Mouse (Mus musculus) neural tube, embryonic 11.5 days (tissue): ENCODE results near the gene Mboat2. TPM values are rescaled to one million over a fixed set of nuclear protein-coding genes. Genes with fewer than 3 reads are reported as not detected.

Experiments
- ATAC-seq: fragments of 200-750 bp; cut with Nextera tagmentation; 2 replicates; pipeline ENCODE4 v1.8.0; 2017; ENCODE audit warnings: moderate number of reproducible peaks, mild to moderate bottlenecking, moderate TSS enrichment, moderate library complexity; ENCODE audit not compliant: insufficient read depth, low FRiP score, low TSS enrichment
- DNase-seq: peaks from one replicate; pipeline ENCODE4 v3.0.0-alpha.2; 2015; ENCODE audit warnings: low spot score
- H3K27ac ChIP-seq: fragments of 300-500 bp; sonication (generic); 2 replicates; pipeline ENCODE4 v1.5.1; 2014; ENCODE audit warnings: low read depth, mild to moderate bottlenecking, low read length
- H3K27me3 ChIP-seq: fragments of 300-500 bp; sonication (generic); 2 replicates; pipeline ENCODE4 v1.6.1; 2014; ENCODE audit warnings: mild to moderate bottlenecking, low read length, mixed read lengths; ENCODE audit not compliant: control insufficient read depth, insufficient read depth
- H3K36me3 ChIP-seq: fragments of 300-500 bp; sonication (generic); 2 replicates; pipeline ENCODE4 v1.6.1; 2014; ENCODE audit warnings: mild to moderate bottlenecking, low read length, moderate library complexity, mixed read lengths; ENCODE audit not compliant: control insufficient read depth, insufficient read depth
- H3K4me1 ChIP-seq: fragments of 300-500 bp; sonication (generic); 2 replicates; pipeline ENCODE4 v1.6.1; 2014; ENCODE audit warnings: low read length, mixed read lengths; ENCODE audit not compliant: control insufficient read depth, insufficient read depth
- H3K4me2 ChIP-seq: fragments of 300-500 bp; sonication (generic); 2 replicates; pipeline ENCODE4 v1.6.1; 2014; ENCODE audit warnings: low read depth, mild to moderate bottlenecking, moderate library complexity
- H3K4me3 ChIP-seq: fragments of 300-500 bp; sonication (generic); 2 replicates; pipeline ENCODE4 v1.5.1; 2014; ENCODE audit warnings: low read depth, low read length
- H3K9ac ChIP-seq: fragments of 300-500 bp; sonication (generic); 2 replicates; pipeline ENCODE4 v1.6.1; 2014; ENCODE audit warnings: mild to moderate bottlenecking, low read length
- H3K9me3 ChIP-seq: fragments of 300-500 bp; sonication (generic); 2 replicates; pipeline ENCODE4 v1.6.1; 2016; ENCODE audit warnings: low read length; ENCODE audit not compliant: control insufficient read depth
- WGBS: fragments of 180-500 bp; shearing (Covaris S2); extraction: QIAGEN DNeasy Blood & Tissue Kit; methylation state at CpG from one replicate; pipeline ENCODE4 v1.1.7; 2014; 5-methylcytosine and 5-hydroxymethylcytosine counted together
- polyA plus RNA-seq: library from polyadenylated mRNA; unstranded; fragments of >200 nt; fragmentation: Nextera tagmentation; extraction: Ambion mirVana; gene quantifications from 2 replicates; pipeline ENCODE4 v1.2.1, GENCODE M21; 2014

The Mboat2 gene
- polyA plus RNA-seq, 1 experiment from 2014 or later, result 60.9 TPM

GRCm38 (mm10) chr12:24955137-24955536, 124.5 kb downstream of the Mboat2 start:
- WGBS, result 81% methylated on average over 9 of the region's 9 CpGs
- H3K9ac ChIP-seq, result no peak overlapping the region
- no peaks in the 10 kb centered on the region for H3K27me3 ChIP-seq
- no peaks in the 10 kb centered on the region for H3K9me3 ChIP-seq
- no peak overlapping the region for H3K27ac ChIP-seq
- no peaks in the 10 kb centered on the region; the same call in 1 of the 2 replicates for H3K36me3 ChIP-seq
- no peak overlapping the region for H3K4me3 ChIP-seq
- H3K4me1 ChIP-seq, result no peaks in the 10 kb centered on the region
- no peak for ATAC-seq
- no peak overlapping the region for H3K4me2 ChIP-seq
- DNase-seq, result no peak

GRCm38 (mm10) chr12:24958526-24958925, 127.8 kb downstream of the Mboat2 start:
- Histone ChIP-seq H3K27me3 (no peaks in the 10 kb centered on the region), H3K27ac (no peak overlapping the region), H3K9ac (no peak overlapping the region), H3K4me1 (no peaks in the 10 kb centered on the region), H3K4me2 (no peak overlapping the region), H3K4me3 (no peak overlapping the region), H3K9me3 (no peaks in the 10 kb centered on the region), H3K36me3 (no peaks in the 10 kb centered on the region)
- DNase-seq, result no peak
- ATAC-seq, result no peak
- WGBS, result 91% methylated on average over 3 of the region's 3 CpGs

- no peaks in the 10 kb centered on the region for H3K9me3 ChIP-seq
- ATAC-seq, result no peak
- H3K4me1 ChIP-seq, result no peaks in the 10 kb centered on the region
- DNase-seq, result no peak
- no peak overlapping the region for H3K27ac ChIP-seq
- no peak overlapping the region for H3K4me3 ChIP-seq
- 91% methylated on average over 7 of the region's 7 CpGs for WGBS
- H3K36me3 ChIP-seq, result no peaks in the 10 kb centered on the region
- no peaks in the 10 kb centered on the region for H3K27me3 ChIP-seq
- no peak overlapping the region for H3K9ac ChIP-seq
- H3K4me2 ChIP-seq, result no peak overlapping the region
Observed at GRCm38 (mm10) chr12:24961821-24962220, 131.1 kb downstream of the Mboat2 start.

- no peak for ATAC-seq
- Histone ChIP-seq H3K9ac (no peak overlapping the region), H3K4me2 (no peak overlapping the region), H3K4me1 (no peaks in the 10 kb centered on the region), H3K27me3 (no peaks in the 10 kb centered on the region), H3K9me3 (no peaks in the 10 kb centered on the region), H3K36me3 (no peaks in the 10 kb centered on the region), H3K27ac (no peak overlapping the region), H3K4me3 (no peak overlapping the region)
- WGBS, result 89% methylated on average over 11 of the region's 11 CpGs
- no peak for DNase-seq
Observed at GRCm38 (mm10) chr12:24962362-24962967, 131.8 kb downstream of the Mboat2 start.

- Histone ChIP-seq H3K4me3 (no peak overlapping the region), H3K36me3 (no peaks in the 10 kb centered on the region), H3K9me3 (no peaks in the 10 kb centered on the region), H3K27me3 (no peaks in the 10 kb centered on the region), H3K9ac (no peak overlapping the region), H3K4me2 (no peak overlapping the region), H3K4me1 (no peaks in the 10 kb centered on the region), H3K27ac (no peak overlapping the region)
- ATAC-seq (no peak), DNase-seq (no peak)
- WGBS, result 79% methylated on average over 13 of the region's 13 CpGs
Observed at GRCm38 (mm10) chr12:24963393-24964022, 132.8 kb downstream of the Mboat2 start.

- no peak overlapping the region for H3K9ac ChIP-seq
- H3K27me3 ChIP-seq, result no peaks in the 10 kb centered on the region
- no peak for ATAC-seq
- no peak overlapping the region for H3K4me2 ChIP-seq
- no peaks in the 10 kb centered on the region for H3K4me1 ChIP-seq
- H3K9me3 ChIP-seq, result no peaks in the 10 kb centered on the region
- H3K4me3 ChIP-seq, result no peak overlapping the region
- no peak overlapping the region for H3K27ac ChIP-seq
- DNase-seq, result no peak
- no peaks in the 10 kb centered on the region for H3K36me3 ChIP-seq
- 83% methylated on average over 6 of the region's 6 CpGs for WGBS
Observed at GRCm38 (mm10) chr12:24965406-24965805, 134.7 kb downstream of the Mboat2 start.

DNA sequence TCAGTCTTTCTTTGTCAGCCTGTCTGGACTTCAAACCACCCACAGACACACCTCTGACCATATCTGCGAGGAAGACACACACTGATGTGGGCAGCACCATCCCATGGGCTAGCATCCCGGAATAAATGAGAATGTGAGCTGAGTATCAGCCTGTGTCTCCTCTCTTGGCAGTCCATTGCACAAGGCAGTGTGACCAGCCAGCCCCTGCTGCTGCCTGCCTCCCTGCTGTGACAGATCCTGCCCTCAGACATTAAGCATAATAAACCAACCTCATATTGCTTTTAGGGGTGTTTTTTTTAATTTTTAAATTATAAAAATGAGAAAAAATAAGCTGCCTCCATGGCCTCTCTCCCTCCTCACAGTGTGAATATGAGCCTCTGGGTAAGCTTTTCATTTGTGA, 135.4 kb downstream of the Mboat2 start:
- DNase-seq, result no peak
- Histone ChIP-seq H3K4me1 (no peaks in the 10 kb centered on the region), H3K9ac (no peak overlapping the region), H3K36me3 (no peaks in the 10 kb centered on the region), H3K4me2 (no peak overlapping the region), H3K4me3 (no peak overlapping the region), H3K9me3 (no peaks in the 10 kb centered on the region), H3K27me3 (no peaks in the 10 kb centered on the region), H3K27ac (no peak overlapping the region)
- ATAC-seq, result no peak
- WGBS, result 91% methylated on average over 2 of the region's 2 CpGs

- DNase-seq (no peak), ATAC-seq (no peak)
- Histone ChIP-seq H3K27me3 (no peaks in the 10 kb centered on the region), H3K27ac (no peak overlapping the region), H3K36me3 (no peaks in the 10 kb centered on the region), H3K4me3 (no peak overlapping the region), H3K4me1 (no peaks in the 10 kb centered on the region; the same call in 1 of the 2 replicates), H3K4me2 (no peak overlapping the region), H3K9ac (no peak overlapping the region), H3K9me3 (no peaks in the 10 kb centered on the region)
- 91% methylated on average over 5 of the region's 5 CpGs for WGBS
Observed at GRCm38 (mm10) chr12:24971490-24972200, 141.0 kb downstream of the Mboat2 start.
